Mouse (Mus musculus) large intestine, adult 2 months (tissue): Measurements from ENCODE around the gene Rccd1. TPM values are rescaled to one million over a fixed set of nuclear protein-coding genes. Genes with fewer than 3 reads are reported as not detected.
"Not testable (repeated sequence)": the region's sequence is repeated elsewhere in the genome, so short reads cannot be mapped to it uniquely, and the experiment has no call there.

Experiments used
- DNase-seq: peaks from one replicate; pipeline ENCODE4 v3.0.0-alpha.2; 2012; ENCODE audit warnings: low read depth, low spot score
- WGBS: fragments of 180-500 bp; shearing (Covaris S2); methylation state at CpG from one replicate; pipeline ENCODE4 v1.1.7; 2018; 5-methylcytosine and 5-hydroxymethylcytosine counted together
- polyA plus RNA-seq: library from polyadenylated mRNA; depleted of rRNA; stranded (reverse); fragments of >200 nt; gene quantifications from 2 replicates; pipeline ENCODE4 v1.2.3, GENCODE M21; 2012

The Rccd1 gene
- polyA plus RNA-seq, 1 experiment, result 7.8 TPM

- DNase-seq, result no peak
- 63% methylated on average over 13 of the region's 13 CpGs for WGBS
Observed at GRCm38 (mm10) chr7:80347670-80348586, 23.7 kb upstream of the Rccd1 start.

- WGBS, result 84% methylated on average over 5 of the region's 5 CpGs
- DNase-seq, result no peak
Observed at GRCm38 (mm10) chr7:80346830-80347229, 22.6 kb upstream of the Rccd1 start.

GRCm38 (mm10) chr7:80346173-80346572 lies 21.9 kb upstream of the Rccd1 start:
- WGBS, result 73% methylated on average over 9 of the region's 9 CpGs
- no peak for DNase-seq

- WGBS, result 23% methylated on average over 19 of the region's 19 CpGs
- no peak for DNase-seq
Observed at GRCm38 (mm10) chr7:80343270-80344018, 19.2 kb upstream of the Rccd1 start.

GRCm38 (mm10) chr7:80342858-80343257 lies 18.6 kb upstream of the Rccd1 start, which contains the start of gene Hddc3:
Hddc3 (plus strand) TSS chr7:80343104.
- peak; percentile 92 for DNase-seq
- under 1% methylated on average over 25 of the region's 25 CpGs for whole genome bisulfite sequencing

- DNase-seq, result no peak
- 85% methylated on average over 7 of the region's 7 CpGs for WGBS
Observed at GRCm38 (mm10) chr7:80341793-80342192, 17.5 kb upstream of the Rccd1 start.

- DNase-seq, result peak; percentile 48
- 2% methylated on average over 11 of the region's 11 CpGs for WGBS
Observed at GRCm38 (mm10) chr7:80340793-80341192, 16.5 kb upstream of the Rccd1 start, which contains the start of gene Unc45a. Unc45a (minus strand) TSS chr7:80341005.

GRCm38 (mm10) chr7:80339793-80340628 lies 15.8 kb upstream of the Rccd1 start:
- peak; percentile 97 for DNase-seq
- WGBS, result under 1% methylated on average over 45 of the region's 45 CpGs

GRCm38 (mm10) chr7:80339371-80339770 lies 15.1 kb upstream of the Rccd1 start:
- DNase-seq, result no peak
- WGBS, result 4% methylated on average over 17 of the region's 17 CpGs

GRCm38 (mm10) chr7:80336932-80337331 lies 12.7 kb upstream of the Rccd1 start:
- 89% methylated on average over 3 of the region's 3 CpGs for WGBS
- DNase-seq, result no peak

GRCm38 (mm10) chr7:80334848-80335247 lies 10.6 kb upstream of the Rccd1 start:
- peak; percentile 56 for DNase-seq
- 47% methylated on average over 4 of the region's 4 CpGs for WGBS

- 96% methylated on average over 19 of the region's 19 CpGs for WGBS
- no peak for DNase-seq
Observed at GRCm38 (mm10) chr7:80331433-80331832, 7.2 kb upstream of the Rccd1 start.

GRCm38 (mm10) chr7:80330278-80330677 lies 6.0 kb upstream of the Rccd1 start:
- no peak for DNase-seq
- 82% methylated on average over 8 of the region's 8 CpGs for WGBS

GRCm38 (mm10) chr7:80326076-80326475 lies 1.8 kb upstream of the Rccd1 start:
- DNase-seq, result no peak
- WGBS, result 95% methylated on average over 19 of the region's 19 CpGs

GRCm38 (mm10) chr7:80325292-80325868 lies 1.1 kb upstream of the Rccd1 start:
- 88% methylated on average over 16 of the region's 16 CpGs for WGBS
- DNase-seq, result no peak

GRCm38 (mm10) chr7:80324816-80325119 lies 514 bp upstream of the Rccd1 start:
- not testable (repeated sequence) for DNase-seq

GRCm38 (mm10) chr7:80323336-80323735 lies 918 bp downstream of the Rccd1 start:
- peak; percentile 61 for DNase-seq
- 8% methylated on average over 8 of the region's 8 CpGs for WGBS

More at GRCm38 (mm10) chr7:80324816-80325119, 514 bp upstream of the Rccd1 start:
- WGBS, result 28% methylated on average over 4 of the region's 5 CpGs

GRCm38 (mm10) chr7:80319846-80320496 lies 4.3 kb downstream of the Rccd1 start:
- 83% methylated on average over 19 of the region's 19 CpGs for WGBS
- no peak for DNase-seq

- DNase-seq, result no peak
- 90% methylated on average over 4 of the region's 4 CpGs for WGBS
Observed at GRCm38 (mm10) chr7:80318670-80319069, 5.6 kb downstream of the Rccd1 start.
